ENCODE assay signal across 14 mouse cellular contexts in genomic region chr8:122593240-122593639, GRCm38 (mm10). TPM values are rescaled to one million over a fixed set of nuclear protein-coding genes. Genes with fewer than 3 reads are reported as not detected.
DNase-seq lines count a peak whose midpoint lies in the region; ATAC-seq and TF ChIP-seq lines count a peak whose summit lies in the region.
"Had no signal": no experiment of that assay in that cellular context is flagged by ENCODE, and none has a peak within 500 bp of the region (broad histone marks: within the 10 kb centered on the region; RNA-seq: fewer than 3 reads in every experiment).

No protein-coding gene starts in this region.

- H3K9ac ChIP-seq in forebrain, embryonic 15.5 days (replicated peaks) = no peak overlapping the region
- H3K9ac ChIP-seq in forebrain, embryonic 11.5 days (ENCODE audit: low read length) = no peak overlapping the region
- no peak overlapping the region for H3K9ac ChIP-seq in midbrain, embryonic 15.5 days
- no peak overlapping the region for H3K9ac ChIP-seq in midbrain, embryonic 11.5 days (ENCODE audit: low read length)
- H3K9ac ChIP-seq in limb, embryonic 14.5 days (ENCODE audit: low read depth, low read length, severe bottlenecking) = peak overlapping the region; percentile 16; the same call in 1 of the 2 replicates
- H3K9ac ChIP-seq: embryonic facial prominence, embryonic 12.5 days had no signal

- no peaks in the 10 kb centered on the region for H3K4me1 ChIP-seq in forebrain, embryonic 15.5 days
- no peaks in the 10 kb centered on the region for H3K4me1 ChIP-seq in forebrain, embryonic 11.5 days (replicated peaks; ENCODE audit: control insufficient read depth, insufficient read depth, low read length)
- H3K4me1 ChIP-seq in midbrain, embryonic 15.5 days = no peaks in the 10 kb centered on the region
- no peaks in the 10 kb centered on the region for H3K4me1 ChIP-seq in midbrain, embryonic 11.5 days (ENCODE audit: control insufficient read depth, insufficient read depth, low read length)
- H3K4me1 ChIP-seq in limb, embryonic 14.5 days (ENCODE audit: control insufficient read depth, insufficient read depth, low read length) = no peaks in the 10 kb centered on the region
- H3K4me1 ChIP-seq: embryonic facial prominence, embryonic 12.5 days had no signal

- no peak for ATAC-seq in forebrain, embryonic 15.5 days (replicated peaks)
- ATAC-seq in forebrain, embryonic 11.5 days (replicated peaks; ENCODE audit: low FRiP score) = no peak
- ATAC-seq in midbrain, embryonic 15.5 days (replicated peaks) = no peak
- ATAC-seq in midbrain, embryonic 11.5 days (ENCODE audit: low FRiP score) = no peak
- ATAC-seq in limb, embryonic 14.5 days (ENCODE audit: low FRiP score, low read depth) = no peak

- no peak overlapping the region for H3K4me3 ChIP-seq in forebrain, embryonic 15.5 days
- H3K4me3 ChIP-seq in forebrain, embryonic 11.5 days (ENCODE audit: low read depth, low read length) = no peak overlapping the region
- no peak overlapping the region for H3K4me3 ChIP-seq in midbrain, embryonic 15.5 days
- no peak overlapping the region for H3K4me3 ChIP-seq in midbrain, embryonic 11.5 days (ENCODE audit: low read depth, low read length)
- no peak overlapping the region for H3K4me3 ChIP-seq in limb, embryonic 14.5 days (replicated peaks; ENCODE audit: low read length)
- H3K4me3 ChIP-seq: embryonic facial prominence, embryonic 12.5 days had no signal

- no peak for DNase-seq in forebrain, embryonic 11.5 days (ENCODE audit: low spot score)
- DNase-seq in midbrain, embryonic 11.5 days (ENCODE audit: low spot score, missing footprints) = no peak
- no peak for DNase-seq in limb, embryonic 14.5 days (ENCODE audit: low spot score)
- no peak for DNase-seq in frontal cortex, postnatal 10 days (ENCODE audit: low spot score in 2 of 2)
- DNase-seq in cerebellum, postnatal 36 days = no peak
- DNase-seq in cerebellum, adult 9-10 months = no peak
- DNase-seq: B cell, adult 2 months; cerebellum, adult 18-20 months; heart, postnatal 4 days; right cerebral cortex, postnatal 25 days had no signal

- TF ChIP-seq POLR2A in limb, embryonic 14.5 days (IDR thresholded peaks at IDR 0.05; ENCODE audit: borderline replicate concordance, extremely low read depth, insufficient read depth, insufficient read length) = no peak

- H3K27ac ChIP-seq in forebrain, embryonic 15.5 days (replicated peaks) = peak overlapping the region; percentile 56
- no peak overlapping the region for H3K27ac ChIP-seq in forebrain, embryonic 11.5 days (ENCODE audit: low read depth, low read length)
- 0 out of 2 replicates have a peak overlapping the region, but pooled peaks have one; percentile 42 for H3K27ac ChIP-seq in midbrain, embryonic 15.5 days
- no peak overlapping the region for H3K27ac ChIP-seq in midbrain, embryonic 11.5 days (ENCODE audit: low read depth, low read length)
- H3K27ac ChIP-seq in limb, embryonic 14.5 days (replicated peaks; ENCODE audit: low read depth, low read length) = no peak overlapping the region
- H3K27ac ChIP-seq: embryonic facial prominence, embryonic 12.5 days had no signal

- no peaks in the 10 kb centered on the region for H3K27me3 ChIP-seq in forebrain, embryonic 15.5 days
- H3K27me3 ChIP-seq in forebrain, embryonic 11.5 days (ENCODE audit: control insufficient read depth, insufficient read depth, low read length) = no peaks in the 10 kb centered on the region
- no peaks in the 10 kb centered on the region for H3K27me3 ChIP-seq in midbrain, embryonic 15.5 days (replicated peaks)
- H3K27me3 ChIP-seq in midbrain, embryonic 11.5 days (ENCODE audit: control insufficient read depth, insufficient read depth, low read length) = no peaks in the 10 kb centered on the region
- H3K27me3 ChIP-seq in limb, embryonic 14.5 days (ENCODE audit: control insufficient read depth, insufficient read depth, low read length) = no peaks in the 10 kb centered on the region
- H3K27me3 ChIP-seq: embryonic facial prominence, embryonic 12.5 days had no signal

- H3K9me3 ChIP-seq in forebrain, embryonic 15.5 days = no peaks in the 10 kb centered on the region
- no peaks in the 10 kb centered on the region for H3K9me3 ChIP-seq in forebrain, embryonic 11.5 days (ENCODE audit: control insufficient read depth, low read length)
- no peaks in the 10 kb centered on the region for H3K9me3 ChIP-seq in midbrain, embryonic 15.5 days
- H3K9me3 ChIP-seq in midbrain, embryonic 11.5 days (ENCODE audit: control insufficient read depth, low read length) = no peaks in the 10 kb centered on the region
- H3K9me3 ChIP-seq in limb, embryonic 14.5 days (ENCODE audit: control insufficient read depth, low read length) = no peaks in the 10 kb centered on the region
- H3K9me3 ChIP-seq: embryonic facial prominence, embryonic 12.5 days had no signal

- H3K4me2 ChIP-seq in forebrain, embryonic 15.5 days (replicated peaks) = no peak overlapping the region
- H3K4me2 ChIP-seq in forebrain, embryonic 11.5 days (ENCODE audit: low read depth, low read length, severe bottlenecking) = no peak overlapping the region
- H3K4me2 ChIP-seq in midbrain, embryonic 15.5 days = no peak overlapping the region
- no peak overlapping the region for H3K4me2 ChIP-seq in midbrain, embryonic 11.5 days
- no peak overlapping the region for H3K4me2 ChIP-seq in limb, embryonic 14.5 days (replicated peaks; ENCODE audit: low read depth, low read length, severe bottlenecking)
- H3K4me2 ChIP-seq: embryonic facial prominence, embryonic 12.5 days had no signal

- H3K36me3 ChIP-seq in forebrain, embryonic 15.5 days = no peaks in the 10 kb centered on the region
- no peaks in the 10 kb centered on the region for H3K36me3 ChIP-seq in forebrain, embryonic 11.5 days (ENCODE audit: control insufficient read depth, insufficient read depth, low read length)
- 0 out of 2 replicates have a peak, but pooled peaks cover 2% of the 10 kb centered on the region for H3K36me3 ChIP-seq in midbrain, embryonic 15.5 days (replicated peaks)
- no peaks in the 10 kb centered on the region for H3K36me3 ChIP-seq in midbrain, embryonic 11.5 days (ENCODE audit: control insufficient read depth, insufficient read depth, low read length)
- H3K36me3 ChIP-seq in limb, embryonic 14.5 days (ENCODE audit: control insufficient read depth, insufficient read depth, low read length) = peaks cover 4% of the 10 kb centered on the region; the same call in 1 of the 2 replicates
- H3K36me3 ChIP-seq: embryonic facial prominence, embryonic 12.5 days had no signal

- 81% methylated on average over 12 of the region's 12 CpGs for WGBS in forebrain, embryonic 15.5 days
- WGBS in forebrain, embryonic 11.5 days = 83% methylated on average over 12 of the region's 12 CpGs
- 78% methylated on average over 12 of the region's 12 CpGs for WGBS in midbrain, embryonic 15.5 days
- 78% methylated on average over 12 of the region's 12 CpGs for WGBS in midbrain, embryonic 11.5 days
- 50% methylated on average over 12 of the region's 12 CpGs for WGBS in limb, embryonic 14.5 days

RNA-seq across cellular contexts. Expression of gene Aprt, which starts 16.5 kb away (rescaled TPM):
- polyA plus RNA-seq in forebrain, embryonic 15.5 days (2015; fragmentation: Nextera tagmentation; extraction: Ambion mirVana) = 187 TPM in 2 replicates
- 235 and 251 TPM in 2 replicates for polyA plus RNA-seq in forebrain, embryonic 11.5 days (2014; fragmentation: Nextera tagmentation; extraction: Ambion mirVana)
- 166 and 173 TPM in 2 replicates for polyA plus RNA-seq in midbrain, embryonic 15.5 days (2015; fragmentation: Nextera tagmentation; extraction: Ambion mirVana)
- 176 and 195 TPM in 2 replicates for polyA plus RNA-seq in midbrain, embryonic 11.5 days (2014; fragmentation: Nextera tagmentation; extraction: Ambion mirVana)
- 199 and 217 TPM in 2 replicates for polyA plus RNA-seq in limb, embryonic 14.5 days (2012; rRNA removed)
- polyA plus RNA-seq in limb, embryonic 14.5 days (2014; fragmentation: Nextera tagmentation; extraction: Ambion mirVana) = 348 and 382 TPM in 2 replicates

RNA-seq across cellular contexts. Expression of gene Galns, which starts 18.0 kb away (rescaled TPM):
- polyA plus RNA-seq in forebrain, embryonic 15.5 days (2015; fragmentation: Nextera tagmentation; extraction: Ambion mirVana) = 4.4 and 4.5 TPM in 2 replicates
- 4.5 and 5.8 TPM in 2 replicates for polyA plus RNA-seq in forebrain, embryonic 11.5 days (2014; fragmentation: Nextera tagmentation; extraction: Ambion mirVana)
- polyA plus RNA-seq in midbrain, embryonic 15.5 days (2015; fragmentation: Nextera tagmentation; extraction: Ambion mirVana) = 7.2 and 9.0 TPM in 2 replicates
- polyA plus RNA-seq in midbrain, embryonic 11.5 days (2014; fragmentation: Nextera tagmentation; extraction: Ambion mirVana) = 6.0 and 6.4 TPM in 2 replicates
- polyA plus RNA-seq in limb, embryonic 14.5 days (2012; rRNA removed) = 14.7 and 17.1 TPM in 2 replicates
- 12.0 and 12.7 TPM in 2 replicates for polyA plus RNA-seq in limb, embryonic 14.5 days (2014; fragmentation: Nextera tagmentation; extraction: Ambion mirVana)

RNA-seq across cellular contexts. Expression of gene Trappc2l, which starts 18.2 kb away (rescaled TPM):
- 80.4 and 87.9 TPM in 2 replicates for polyA plus RNA-seq in forebrain, embryonic 15.5 days (2015; fragmentation: Nextera tagmentation; extraction: Ambion mirVana)
- 39.3 and 49.9 TPM in 2 replicates for polyA plus RNA-seq in forebrain, embryonic 11.5 days (2014; fragmentation: Nextera tagmentation; extraction: Ambion mirVana)
- 120 and 126 TPM in 2 replicates for polyA plus RNA-seq in midbrain, embryonic 15.5 days (2015; fragmentation: Nextera tagmentation; extraction: Ambion mirVana)
- 43.0 and 43.7 TPM in 2 replicates for polyA plus RNA-seq in midbrain, embryonic 11.5 days (2014; fragmentation: Nextera tagmentation; extraction: Ambion mirVana)
- 96.8 and 129 TPM in 2 replicates for polyA plus RNA-seq in limb, embryonic 14.5 days (2012; rRNA removed)
- polyA plus RNA-seq in limb, embryonic 14.5 days (2014; fragmentation: Nextera tagmentation; extraction: Ambion mirVana) = 70.2 and 70.5 TPM in 2 replicates

RNA-seq across cellular contexts. Expression of gene Cdt1, which starts 25.4 kb away (rescaled TPM):
- polyA plus RNA-seq in forebrain, embryonic 15.5 days (2015; fragmentation: Nextera tagmentation; extraction: Ambion mirVana) = 14.6 and 16.3 TPM in 2 replicates
- 57.9 and 59.6 TPM in 2 replicates for polyA plus RNA-seq in forebrain, embryonic 11.5 days (2014; fragmentation: Nextera tagmentation; extraction: Ambion mirVana)
- 7.0 and 8.2 TPM in 2 replicates for polyA plus RNA-seq in midbrain, embryonic 15.5 days (2015; fragmentation: Nextera tagmentation; extraction: Ambion mirVana)
- 25.7 and 35.8 TPM in 2 replicates for polyA plus RNA-seq in midbrain, embryonic 11.5 days (2014; fragmentation: Nextera tagmentation; extraction: Ambion mirVana)
- 79.0 and 103 TPM in 2 replicates for polyA plus RNA-seq in limb, embryonic 14.5 days (2012; rRNA removed)
- 34.0 and 34.2 TPM in 2 replicates for polyA plus RNA-seq in limb, embryonic 14.5 days (2014; fragmentation: Nextera tagmentation; extraction: Ambion mirVana)

RNA-seq across cellular contexts. Expression of gene Pabpn1l, which starts 29.3 kb away (rescaled TPM):
- polyA plus RNA-seq in forebrain, embryonic 15.5 days (2015; fragmentation: Nextera tagmentation; extraction: Ambion mirVana) = not detected in 2 replicates
- not detected in 2 replicates for polyA plus RNA-seq in forebrain, embryonic 11.5 days (2014; fragmentation: Nextera tagmentation; extraction: Ambion mirVana)
- not detected in 2 replicates for polyA plus RNA-seq in midbrain, embryonic 15.5 days (2015; fragmentation: Nextera tagmentation; extraction: Ambion mirVana)
- polyA plus RNA-seq in midbrain, embryonic 11.5 days (2014; fragmentation: Nextera tagmentation; extraction: Ambion mirVana) = not detected in 2 replicates
- 0.05 TPM in 1 of 2 replicates, not detected in the other for polyA plus RNA-seq in limb, embryonic 14.5 days (2012; rRNA removed)
- polyA plus RNA-seq in limb, embryonic 14.5 days (2014; fragmentation: Nextera tagmentation; extraction: Ambion mirVana) = not detected in 2 replicates
- polyA plus RNA-seq: embryonic facial prominence, embryonic 12.5 days; frontal cortex, adult 2 months had no signal

Comparison
In these comparisons a context has a peak if more than half of its experiments do, and no peak if none do; other contexts are left out.
1. H3K27ac ChIP-seq: peak in forebrain, embryonic 15.5 days (single experiment) and midbrain, embryonic 15.5 days (single experiment); none in forebrain, embryonic 11.5 days (single experiment), midbrain, embryonic 11.5 days (single experiment) and limb, embryonic 14.5 days (single experiment).